Mouse (Mus musculus): Measurements from ENCODE around the gene Hoxb5. TPM values are rescaled to one million over a fixed set of nuclear protein-coding genes. Genes with fewer than 3 reads are reported as not detected.

The Hoxb5 gene
- polyA plus RNA-seq, 1 experiment = not detected

- H3K36me3 ChIP-seq (ENCODE audit: control insufficient read depth) = no peaks in the 10 kb centered on the region
- no peaks in the 10 kb centered on the region for H3K9me3 ChIP-seq (ENCODE audit: control insufficient read depth, low read length)
- no peak overlapping the region for H3K4me3 ChIP-seq (replicated peaks)
- H3K4me1 ChIP-seq (ENCODE audit: control insufficient read depth) = no peaks in the 10 kb centered on the region
- peaks cover 95% of the 10 kb centered on the region for H3K27me3 ChIP-seq (ENCODE audit: control insufficient read depth)
- TF ChIP-seq GATA1 (IDR thresholded peaks at IDR 0.05; ENCODE audit: low read length) = no peak
- no peak for TF ChIP-seq TAL1 (IDR thresholded peaks at IDR 0.05; ENCODE audit: low read length)
Observed at GRCm38 (mm10) chr11:96261323-96261890, 41.7 kb upstream of the Hoxb5 start.

GRCm38 (mm10) chr11:96262262-96262830 lies 40.8 kb upstream of the Hoxb5 start:
- no peak for TF ChIP-seq GATA1 (IDR thresholded peaks at IDR 0.05; ENCODE audit: low read length)
- TF ChIP-seq TAL1 (IDR thresholded peaks at IDR 0.05; ENCODE audit: low read length) = no peak
- Histone ChIP-seq H3K36me3 (ENCODE audit: control insufficient read depth) (no peaks in the 10 kb centered on the region), H3K4me3 (replicated peaks) (no peak overlapping the region), H3K27me3 (ENCODE audit: control insufficient read depth) (peaks cover 96% of the 10 kb centered on the region), H3K4me1 (ENCODE audit: control insufficient read depth) (no peaks in the 10 kb centered on the region), H3K9me3 (ENCODE audit: control insufficient read depth, low read length) (no peaks in the 10 kb centered on the region)

- TF ChIP-seq TAL1 (IDR thresholded peaks at IDR 0.05; ENCODE audit: low read length) (no peak), GATA1 (IDR thresholded peaks at IDR 0.05; ENCODE audit: low read length) (no peak)
- H3K4me3 ChIP-seq (replicated peaks) = no peak overlapping the region
- H3K27me3 ChIP-seq (ENCODE audit: control insufficient read depth) = peaks cover 97% of the 10 kb centered on the region
- H3K4me1 ChIP-seq (ENCODE audit: control insufficient read depth) = no peaks in the 10 kb centered on the region
- no peaks in the 10 kb centered on the region for H3K36me3 ChIP-seq (ENCODE audit: control insufficient read depth)
- no peaks in the 10 kb centered on the region for H3K9me3 ChIP-seq (ENCODE audit: control insufficient read depth, low read length)
Observed at GRCm38 (mm10) chr11:96263636-96264389, 39.3 kb upstream of the Hoxb5 start.

DNA sequence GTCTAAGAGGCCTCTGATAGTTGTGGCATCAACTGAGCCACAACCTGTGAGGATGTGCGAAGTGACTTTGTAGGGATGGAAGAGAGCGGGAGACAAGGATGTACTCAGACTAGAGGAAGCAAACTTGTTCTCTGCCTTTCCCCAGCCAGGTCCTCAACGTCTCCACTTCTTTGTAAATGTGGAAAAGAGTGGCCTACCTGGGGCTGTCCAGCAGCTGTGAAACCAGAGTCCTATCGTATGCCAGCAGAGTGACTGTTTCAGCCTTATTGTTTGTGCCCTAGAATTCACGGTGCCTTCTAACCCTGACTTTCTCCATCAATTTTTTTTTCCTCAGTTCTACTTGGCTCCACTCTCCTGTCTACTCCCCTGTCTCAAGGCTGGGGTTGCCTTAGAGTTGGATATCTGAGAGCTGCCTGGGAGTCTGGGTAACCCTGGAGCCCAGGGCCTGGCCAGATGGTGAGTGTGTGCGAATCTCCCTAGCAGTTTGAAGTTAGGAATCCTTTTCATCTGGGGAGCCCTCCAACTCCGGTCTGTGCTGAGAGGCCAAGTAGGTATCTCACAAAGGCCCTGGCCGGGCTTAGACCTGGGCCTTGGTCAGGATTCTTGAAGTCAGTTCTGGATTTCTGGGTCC lies 38.6 kb upstream of the Hoxb5 start:
- TF ChIP-seq GATA1 (IDR thresholded peaks at IDR 0.05; ENCODE audit: low read length) = no peak
- no peak for TF ChIP-seq TAL1 (IDR thresholded peaks at IDR 0.05; ENCODE audit: low read length)
- H3K9me3 ChIP-seq (ENCODE audit: control insufficient read depth, low read length) = no peaks in the 10 kb centered on the region
- H3K4me1 ChIP-seq (ENCODE audit: control insufficient read depth) = no peaks in the 10 kb centered on the region
- no peaks in the 10 kb centered on the region for H3K36me3 ChIP-seq (ENCODE audit: control insufficient read depth)
- H3K4me3 ChIP-seq (replicated peaks) = no peak overlapping the region
- H3K27me3 ChIP-seq (ENCODE audit: control insufficient read depth) = peaks cover 98% of the 10 kb centered on the region

DNA sequence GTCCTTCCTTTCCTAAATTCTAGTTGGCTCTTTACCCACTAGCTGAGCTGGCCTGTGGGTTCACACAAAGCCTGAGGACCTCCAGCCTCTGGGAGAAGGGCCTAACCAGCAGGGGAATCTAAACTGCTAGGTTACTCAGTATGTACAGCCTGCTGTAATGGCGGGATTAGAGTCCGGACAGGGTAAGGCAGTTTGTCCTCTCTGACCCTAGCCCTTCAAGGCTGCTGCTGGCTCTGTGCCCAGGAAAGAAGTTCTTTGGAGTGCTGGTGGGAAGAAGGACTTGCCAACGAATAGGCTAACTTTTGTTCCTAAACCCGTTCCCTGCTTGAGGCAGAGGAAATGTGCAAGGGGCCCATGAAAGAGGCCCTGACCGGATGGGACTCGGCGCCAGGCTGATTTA lies 37.2 kb upstream of the Hoxb5 start:
- H3K4me1 ChIP-seq (ENCODE audit: control insufficient read depth) = no peaks in the 10 kb centered on the region
- TF ChIP-seq TAL1 (IDR thresholded peaks at IDR 0.05; ENCODE audit: low read length) = no peak
- TF ChIP-seq GATA1 (IDR thresholded peaks at IDR 0.05; ENCODE audit: low read length) = no peak
- no peaks in the 10 kb centered on the region for H3K36me3 ChIP-seq (ENCODE audit: control insufficient read depth)
- H3K4me3 ChIP-seq (replicated peaks) = no peak overlapping the region
- H3K27me3 ChIP-seq (ENCODE audit: control insufficient read depth) = peaks cover 99% of the 10 kb centered on the region
- H3K9me3 ChIP-seq (ENCODE audit: control insufficient read depth, low read length) = no peaks in the 10 kb centered on the region

GRCm38 (mm10) chr11:96267021-96267920 lies 35.9 kb upstream of the Hoxb5 start:
- Histone ChIP-seq H3K27me3 (ENCODE audit: control insufficient read depth) (peaks cover 99% of the 10 kb centered on the region), H3K4me1 (ENCODE audit: control insufficient read depth) (no peaks in the 10 kb centered on the region), H3K9me3 (ENCODE audit: control insufficient read depth, low read length) (no peaks in the 10 kb centered on the region), H3K36me3 (ENCODE audit: control insufficient read depth) (no peaks in the 10 kb centered on the region), H3K4me3 (replicated peaks) (no peak overlapping the region)
- no peak for TF ChIP-seq TAL1 (IDR thresholded peaks at IDR 0.05; ENCODE audit: low read length)
- TF ChIP-seq GATA1 (IDR thresholded peaks at IDR 0.05; ENCODE audit: low read length) = no peak

GRCm38 (mm10) chr11:96268031-96268745 lies 34.9 kb upstream of the Hoxb5 start:
- Histone ChIP-seq H3K27me3 (ENCODE audit: control insufficient read depth) (peaks cover 99% of the 10 kb centered on the region), H3K4me1 (ENCODE audit: control insufficient read depth) (no peaks in the 10 kb centered on the region), H3K36me3 (ENCODE audit: control insufficient read depth) (no peaks in the 10 kb centered on the region), H3K4me3 (replicated peaks) (no peak overlapping the region), H3K9me3 (ENCODE audit: control insufficient read depth, low read length) (no peaks in the 10 kb centered on the region)
- no peak for TF ChIP-seq TAL1 (IDR thresholded peaks at IDR 0.05; ENCODE audit: low read length)
- no peak for TF ChIP-seq GATA1 (IDR thresholded peaks at IDR 0.05; ENCODE audit: low read length)

DNA sequence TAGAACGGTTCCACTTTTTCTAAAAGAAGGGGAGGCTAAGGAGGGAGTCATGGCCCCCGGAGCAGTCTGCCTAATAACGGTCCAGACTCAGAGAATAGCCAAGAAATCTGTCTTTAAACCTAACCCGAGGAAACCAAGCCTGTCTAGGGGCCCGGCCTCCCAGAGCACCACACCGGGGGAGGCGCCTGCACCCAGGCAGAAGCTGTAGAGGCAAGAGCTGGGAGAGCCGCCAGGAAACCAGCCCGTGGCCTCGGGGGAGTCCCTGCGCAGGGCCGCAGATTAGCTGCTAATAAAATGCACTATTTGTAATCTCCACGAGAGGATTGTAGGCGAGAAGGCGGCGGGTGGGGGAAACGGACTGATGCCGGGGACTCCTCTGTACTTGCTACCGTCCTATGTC lies 33.3 kb upstream of the Hoxb5 start:
- Histone ChIP-seq H3K27me3 (ENCODE audit: control insufficient read depth) (peaks cover 99% of the 10 kb centered on the region), H3K36me3 (ENCODE audit: control insufficient read depth) (no peaks in the 10 kb centered on the region)

More for the DNA sequence above, 33.3 kb upstream of the Hoxb5 start:
- H3K4me1 ChIP-seq (ENCODE audit: control insufficient read depth) = no peaks in the 10 kb centered on the region
- no peak overlapping the region for H3K4me3 ChIP-seq (replicated peaks)
- no peaks in the 10 kb centered on the region for H3K9me3 ChIP-seq (ENCODE audit: control insufficient read depth, low read length)
- TF ChIP-seq GATA1 (IDR thresholded peaks at IDR 0.05; ENCODE audit: low read length) (no peak), TAL1 (IDR thresholded peaks at IDR 0.05; ENCODE audit: low read length) (no peak)

All from erythroblast, embryonic 14.5 days (primary cell).